Mouse (Mus musculus) right cerebral cortex, adult 2 months (tissue): ENCODE results near the gene S100pbp.
"Not testable (repeated sequence)": the region's sequence is repeated elsewhere in the genome, so short reads cannot be mapped to it uniquely, and the experiment has no call there.

Experiments used
- DNase-seq, 2 experiments: peaks; one replicate each; pipeline ENCODE4 v3.0.0; 2021 to 2022; ENCODE audit warnings: low spot score in 2 of 2

S100pbp gene

DNA sequence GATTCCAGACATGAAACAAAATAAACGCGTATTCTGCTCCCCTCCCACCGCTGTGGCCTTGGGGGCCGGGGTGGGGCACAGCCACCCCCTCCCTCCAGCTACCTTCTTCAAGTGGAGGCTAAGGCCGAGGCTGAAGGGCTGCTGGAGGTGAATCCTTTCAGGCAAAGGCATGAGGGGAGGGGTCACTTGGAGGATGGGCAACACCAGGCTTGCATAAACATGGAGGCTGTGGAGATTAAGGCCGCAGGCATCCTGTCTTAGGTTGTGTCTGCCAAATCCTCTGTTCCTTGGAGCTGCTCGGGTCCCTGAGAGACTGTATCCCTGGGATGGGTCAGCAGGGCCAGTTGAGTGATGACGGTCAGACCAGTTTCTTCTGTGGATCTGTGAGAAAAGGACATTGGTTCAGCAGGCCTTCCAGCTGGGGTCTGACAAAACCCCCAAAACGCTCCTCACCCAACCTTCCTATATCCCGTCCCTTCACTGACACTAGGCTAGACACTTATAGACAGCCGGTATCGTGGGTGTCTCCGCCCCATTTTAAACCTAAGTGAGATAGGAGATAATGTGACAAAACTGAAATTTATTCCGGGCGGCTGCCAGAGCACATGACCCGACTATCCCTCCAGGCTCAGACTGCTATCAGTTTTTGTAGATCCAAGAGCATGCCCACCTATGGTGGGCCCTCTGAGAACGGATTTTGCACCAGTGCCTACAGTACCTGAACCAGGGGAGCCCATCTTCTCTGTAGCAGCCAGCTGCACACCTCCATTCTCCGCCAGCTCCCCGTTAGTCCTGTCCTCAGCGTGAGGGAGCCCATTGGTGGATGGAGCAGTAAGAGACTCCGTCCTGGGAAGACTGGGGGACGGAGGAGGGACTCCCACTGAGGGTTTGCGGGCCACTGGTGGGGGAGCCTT lies 31.8 kb upstream of the S100pbp start:
- DNase-seq: no peak

DNA sequence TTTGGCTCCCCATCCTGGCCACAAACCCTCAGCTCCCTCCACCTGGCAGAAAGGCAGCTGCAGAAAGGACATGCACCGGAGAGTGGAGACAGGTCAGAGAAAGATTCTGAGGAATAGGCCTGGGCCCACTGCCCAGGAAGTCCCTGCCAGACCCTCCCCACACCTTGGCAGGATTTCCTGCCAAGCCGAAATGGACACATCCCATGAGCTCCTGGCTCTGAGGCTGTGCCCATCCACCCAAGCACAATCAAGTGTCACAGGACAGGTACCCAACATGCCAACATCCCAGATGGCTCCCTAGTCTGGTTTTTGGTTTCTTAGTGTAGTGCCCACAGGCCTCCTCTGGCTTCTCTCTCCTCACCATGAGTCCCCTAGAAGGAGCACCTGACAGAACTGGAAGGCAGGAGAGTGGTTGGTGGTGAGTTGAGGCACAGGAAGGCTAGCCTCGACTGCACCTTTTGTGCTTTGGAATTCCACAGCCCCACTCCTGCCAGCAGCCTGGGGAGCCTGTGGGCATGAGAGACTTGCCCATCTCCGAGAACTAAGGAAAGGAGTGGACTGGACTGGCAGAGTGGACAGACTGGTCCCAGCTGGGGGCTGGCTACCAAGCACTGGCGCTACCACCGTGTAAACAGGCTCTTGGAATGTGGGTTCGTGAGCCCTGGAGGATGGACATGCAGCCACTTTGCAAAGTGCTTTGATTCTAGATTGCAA lies 31.0 kb upstream of the S100pbp start:
- no peak for DNase-seq

- no peak for DNase-seq
These were observed 29.7 kb upstream of the S100pbp start for GRCm38 (mm10) chr4:129219198-129219597.

GRCm38 (mm10) chr4:129218569-129219175 lies 29.1 kb upstream of the S100pbp start:
- no peak for DNase-seq

DNA sequence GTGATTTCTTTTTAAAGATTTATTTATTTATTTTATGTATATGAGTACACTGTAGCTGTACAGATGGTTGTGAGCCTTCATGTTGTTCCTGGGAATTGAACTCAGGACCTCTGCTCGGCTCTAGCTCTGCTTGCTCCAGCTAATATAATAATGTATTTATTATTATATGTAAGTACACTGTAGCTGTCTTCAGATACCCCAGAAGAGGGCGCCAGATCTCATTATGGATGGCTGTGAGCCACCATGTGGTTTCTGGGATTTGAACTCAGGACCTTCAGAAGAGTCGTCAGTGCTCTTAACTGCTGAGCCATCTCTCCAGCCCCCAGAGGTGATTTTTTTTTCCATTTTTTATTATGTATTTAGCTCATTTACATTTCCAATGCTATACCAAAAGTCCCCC lies 23.0 kb upstream of the S100pbp start:
- not testable (repeated sequence) for DNase-seq

- DNase-seq: no peak
These were observed 21.9 kb upstream of the S100pbp start for GRCm38 (mm10) chr4:129211461-129211860.

DNA sequence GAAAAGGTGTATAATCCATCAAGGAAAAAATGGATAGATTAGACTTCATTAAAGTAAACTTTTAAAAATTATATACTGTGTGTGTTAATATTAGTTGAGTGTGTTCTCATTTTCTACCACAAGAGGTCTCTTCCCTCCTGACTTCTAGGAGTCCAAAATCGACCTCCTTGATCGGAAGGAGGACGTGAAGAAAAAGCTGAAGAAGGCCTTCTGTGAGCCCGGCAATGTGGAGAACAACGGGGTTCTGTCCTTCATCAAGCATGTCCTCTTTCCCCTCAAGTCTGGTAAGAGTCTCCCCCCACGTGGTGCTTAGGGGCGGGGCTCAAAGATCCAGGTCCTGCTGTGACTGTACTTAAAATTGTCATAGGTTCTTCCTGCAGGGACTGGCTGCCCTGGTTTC lies 20.0 kb upstream of the S100pbp start:
- DNase-seq: no peak

GRCm38 (mm10) chr4:129206792-129207191 lies 17.3 kb upstream of the S100pbp start:
- DNase-seq: no peak

- DNase-seq: peak in 1 of 2 experiments; percentile 43
These were observed 15.1 kb upstream of the S100pbp start for GRCm38 (mm10) chr4:129204655-129205054.

DNA sequence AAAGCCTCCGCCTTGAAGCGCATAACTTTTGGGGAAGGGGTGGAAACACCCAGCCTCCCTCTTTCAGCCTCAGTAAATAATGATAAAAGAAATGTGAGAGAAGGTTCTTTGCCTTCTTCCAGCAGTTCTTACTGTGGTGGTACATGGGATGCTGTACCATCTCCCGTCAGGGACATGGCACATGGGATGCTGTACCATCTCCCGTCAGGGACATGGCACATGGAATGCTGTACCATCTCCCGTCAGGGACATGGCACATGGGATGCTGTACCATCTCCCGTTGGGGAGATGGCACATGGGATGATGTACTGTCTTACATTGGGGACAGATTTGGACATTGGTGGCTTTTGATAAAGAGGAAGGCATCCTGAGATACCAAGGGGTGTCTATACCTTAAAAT lies 8.0 kb upstream of the S100pbp start:
- DNase-seq: no peak

DNA sequence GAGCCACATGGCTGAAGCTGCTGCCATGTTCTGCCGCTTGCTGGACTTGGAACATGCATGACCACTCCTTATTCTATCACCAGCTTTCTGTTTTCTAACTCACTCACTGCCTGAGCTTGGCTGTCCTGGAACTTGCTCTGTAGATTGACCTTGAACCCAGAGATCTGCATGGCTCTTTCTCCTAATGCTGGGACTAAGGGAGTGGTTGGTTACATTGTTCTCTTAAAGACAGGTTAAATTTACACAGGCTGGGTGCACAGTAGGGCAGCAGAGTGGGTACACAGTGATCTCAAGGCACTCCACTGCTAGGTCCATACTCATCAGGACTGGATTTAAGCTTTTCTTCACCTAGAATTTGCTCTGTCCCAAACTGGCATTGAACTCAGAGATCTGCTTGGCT lies 4.8 kb upstream of the S100pbp start:
- no peak for DNase-seq

GRCm38 (mm10) chr4:129191691-129192090 lies 2.2 kb upstream of the S100pbp start:
- DNase-seq: no peak

DNA sequence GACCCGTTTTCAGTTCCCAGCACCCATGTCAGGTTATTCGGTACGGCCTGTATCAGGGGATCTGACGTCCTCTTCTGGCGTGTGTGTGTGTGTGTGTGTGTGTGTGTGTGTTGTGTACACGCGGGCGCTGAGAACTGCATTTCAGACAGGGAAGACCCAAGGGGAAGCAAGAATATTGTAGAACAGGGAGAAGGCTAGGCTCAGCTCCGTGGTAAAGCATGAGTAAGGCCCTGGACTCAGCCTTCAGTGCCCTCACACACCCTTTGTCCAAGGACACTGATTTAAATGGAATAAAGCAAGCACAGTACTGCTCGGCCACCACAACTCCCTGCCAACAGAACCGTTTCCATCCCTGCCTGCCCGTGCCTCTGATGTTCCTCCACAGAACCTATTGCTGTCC lies 1.0 kb upstream of the S100pbp start:
- no peak for DNase-seq

- peak; percentile 49 to 51 for DNase-seq
These were observed 555 bp downstream of the S100pbp start for GRCm38 (mm10) chr4:129188803-129189541.

GRCm38 (mm10) chr4:129188041-129188659 lies 1.4 kb downstream of the S100pbp start:
- no peak for DNase-seq

DNA sequence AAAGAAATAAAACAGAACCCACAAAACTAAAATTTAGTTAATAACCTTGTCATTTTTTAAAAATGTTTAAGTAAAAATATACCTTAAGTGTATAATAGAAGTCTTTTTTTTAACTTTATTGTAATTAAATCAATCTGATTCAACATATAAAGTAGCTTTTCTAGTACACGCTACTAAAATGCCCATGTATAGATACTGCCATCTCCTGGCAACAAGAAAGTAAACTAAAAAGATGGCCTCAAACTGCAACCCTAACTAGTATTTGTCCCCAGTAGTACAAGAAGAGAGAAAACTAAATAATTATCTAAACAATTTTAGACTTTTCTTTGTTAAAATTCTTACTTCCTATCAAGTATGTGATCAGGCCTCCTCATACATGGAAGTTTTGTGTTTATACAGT lies 10.0 kb downstream of the S100pbp start:
- DNase-seq: no peak

DNA sequence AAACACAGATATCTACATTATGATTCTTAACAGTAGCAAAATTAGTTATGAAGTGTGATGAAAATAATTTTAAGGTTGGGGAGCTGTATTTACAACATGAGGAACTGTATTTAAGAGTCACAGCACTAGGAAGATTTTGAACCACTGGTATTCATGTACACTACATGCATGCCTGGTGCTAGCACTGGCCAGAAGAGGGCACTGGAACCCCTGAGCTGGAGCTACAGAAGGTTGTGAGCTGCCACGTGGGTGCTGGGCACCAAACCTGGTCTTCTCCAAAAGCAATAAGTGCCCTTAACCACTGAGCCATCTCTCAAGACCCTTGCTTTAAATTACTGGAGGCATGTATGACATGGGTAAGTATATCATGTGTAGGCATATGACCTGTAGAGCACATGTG lies 17.0 kb downstream of the S100pbp start:
- no peak for DNase-seq

DNA sequence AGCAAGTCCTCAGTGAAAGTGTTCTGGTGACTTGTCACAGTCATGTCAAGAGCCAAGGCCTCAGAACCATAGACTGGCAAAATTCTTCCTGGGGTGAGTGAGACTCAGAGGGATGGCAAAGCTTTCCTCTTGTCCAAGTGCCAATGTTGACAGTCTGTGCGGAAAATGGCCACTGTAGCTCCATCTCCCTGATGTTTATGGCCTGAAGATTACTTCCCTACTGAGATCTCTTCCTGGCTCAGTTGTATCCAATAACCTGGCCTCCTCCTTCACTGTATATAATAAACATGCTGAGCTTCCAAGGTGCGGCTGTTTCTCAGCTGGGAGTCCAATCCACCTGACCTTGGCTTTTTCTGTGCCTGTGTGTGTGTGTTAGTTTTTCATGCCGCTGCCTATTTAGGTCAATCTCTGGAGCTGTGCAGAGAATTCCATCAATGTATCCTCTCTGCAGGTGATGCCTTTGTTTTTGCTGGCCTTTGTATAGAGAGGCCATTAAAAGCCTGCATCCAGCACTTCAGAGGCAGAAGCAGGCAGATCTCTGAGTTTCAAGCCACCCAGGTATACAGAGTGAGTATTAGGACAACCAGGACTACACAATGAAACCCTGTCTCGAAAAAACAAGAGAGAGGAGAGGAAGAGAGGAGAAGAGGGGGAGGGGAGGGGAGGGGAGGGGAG lies 27.8 kb downstream of the S100pbp start:
- no peak for DNase-seq

DNA sequence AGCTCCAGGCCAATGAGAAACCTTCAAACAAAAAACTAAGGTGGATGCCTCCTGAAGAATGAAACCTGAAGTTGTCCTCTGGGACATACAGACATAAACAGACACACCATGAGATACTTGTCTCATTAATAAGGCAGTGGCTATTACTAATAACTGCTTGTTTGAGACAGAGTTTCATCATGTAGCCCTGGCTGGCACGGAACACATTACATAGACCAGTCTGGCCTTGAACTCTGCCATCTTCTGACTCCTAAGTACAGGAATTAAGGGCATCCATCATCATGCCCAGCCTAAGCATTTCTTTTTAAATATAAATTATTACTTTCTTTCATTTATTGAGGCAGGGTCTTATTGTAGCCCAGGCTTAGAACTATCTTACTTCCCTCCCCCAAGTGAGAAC lies 28.5 kb downstream of the S100pbp start:
- DNase-seq: no peak

DNA sequence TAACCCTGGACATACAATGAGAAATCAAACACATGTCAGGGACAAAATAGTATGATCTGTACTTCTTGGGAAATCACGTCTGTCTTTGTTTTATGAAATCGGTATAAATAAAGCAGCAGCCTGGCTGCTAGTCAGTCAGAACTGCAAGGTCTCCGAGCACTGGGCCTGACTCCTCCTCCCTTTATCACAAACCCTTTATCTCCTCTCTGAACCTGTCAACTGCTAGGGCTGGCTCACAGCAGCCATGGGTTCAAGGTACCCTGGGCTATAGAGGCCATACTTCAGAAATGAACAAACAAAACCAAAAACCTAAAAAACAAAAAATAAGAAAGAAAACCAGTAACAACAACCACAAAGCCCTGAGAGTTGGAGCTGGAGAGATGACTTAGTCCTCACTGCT lies 31.0 kb downstream of the S100pbp start:
- DNase-seq: no peak

- DNase-seq: no peak
These were observed 32.0 kb downstream of the S100pbp start for GRCm38 (mm10) chr4:129157541-129157940.
